Mouse (Mus musculus): ENCODE results near the gene Rpn1.

Rpn1 gene

DNA sequence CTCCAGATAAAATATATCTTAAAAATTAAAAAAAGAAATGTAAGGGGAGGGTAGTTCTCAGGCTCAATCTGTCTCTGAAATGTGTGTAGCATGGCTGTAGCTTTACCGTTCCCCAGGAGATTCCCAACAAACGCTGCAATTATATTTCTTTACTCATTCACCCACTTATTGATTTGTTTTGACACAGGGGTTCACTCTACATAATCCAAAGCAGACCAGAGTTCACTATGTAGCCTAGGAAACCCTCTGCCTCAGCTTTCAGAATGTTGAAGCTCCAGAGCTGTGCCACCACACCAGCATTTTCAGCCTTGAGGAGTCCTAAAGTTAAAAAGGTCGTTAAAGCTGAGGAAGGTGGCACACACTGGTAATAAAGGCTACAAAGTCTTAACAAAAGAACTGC lies 18.3 kb upstream of the Rpn1 start:
- no peak for DNase-seq (ENCODE audit: low spot score)

GRCm38 (mm10) chr6:88067722-88068121 lies 16.6 kb upstream of the Rpn1 start:
- no peak for DNase-seq (ENCODE audit: low spot score)

DNA sequence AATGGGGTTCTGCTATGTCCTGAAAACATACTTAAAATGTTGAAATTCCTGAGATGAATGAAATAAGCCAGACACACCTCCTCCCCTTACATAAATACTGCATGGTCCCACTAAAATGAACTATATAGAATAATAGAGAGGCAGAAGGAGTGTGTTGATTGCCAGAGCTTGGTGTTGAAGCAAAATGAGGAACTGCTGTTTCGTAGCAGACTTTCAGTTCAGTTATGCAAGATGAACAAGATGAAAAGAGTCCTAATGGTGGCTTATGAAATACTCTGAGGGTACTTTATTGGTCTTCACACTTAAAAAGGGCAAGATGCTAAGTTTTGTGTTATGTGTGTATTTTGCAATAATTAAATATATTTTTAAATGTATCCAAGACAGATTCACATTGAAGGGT lies 15.5 kb upstream of the Rpn1 start:
- DNase-seq (ENCODE audit: low spot score): no peak

- no peak for DNase-seq (ENCODE audit: low spot score)
Measured at GRCm38 (mm10) chr6:88070468-88070867, 13.8 kb upstream of the Rpn1 start.

DNA sequence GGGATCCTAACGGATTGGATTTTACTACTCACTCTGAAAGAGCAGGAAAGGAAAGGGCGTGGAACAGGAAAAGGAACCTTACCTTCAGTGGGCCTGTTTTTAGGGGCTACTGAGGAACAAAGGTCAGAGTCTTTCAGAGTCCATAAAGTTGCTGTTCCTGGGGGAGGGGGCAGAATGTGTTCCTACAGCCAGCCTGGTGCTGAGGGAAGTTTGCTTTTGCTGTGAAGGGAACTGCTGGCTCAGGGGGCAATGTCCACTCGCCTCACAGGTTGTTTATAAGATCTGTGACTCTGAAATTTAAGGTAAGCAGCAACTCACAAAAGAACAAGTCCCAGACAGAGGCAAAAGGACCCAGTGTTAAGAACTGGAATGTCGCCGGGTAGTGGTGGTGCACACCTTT lies 13.1 kb upstream of the Rpn1 start:
- no peak for DNase-seq (ENCODE audit: low spot score)

DNA sequence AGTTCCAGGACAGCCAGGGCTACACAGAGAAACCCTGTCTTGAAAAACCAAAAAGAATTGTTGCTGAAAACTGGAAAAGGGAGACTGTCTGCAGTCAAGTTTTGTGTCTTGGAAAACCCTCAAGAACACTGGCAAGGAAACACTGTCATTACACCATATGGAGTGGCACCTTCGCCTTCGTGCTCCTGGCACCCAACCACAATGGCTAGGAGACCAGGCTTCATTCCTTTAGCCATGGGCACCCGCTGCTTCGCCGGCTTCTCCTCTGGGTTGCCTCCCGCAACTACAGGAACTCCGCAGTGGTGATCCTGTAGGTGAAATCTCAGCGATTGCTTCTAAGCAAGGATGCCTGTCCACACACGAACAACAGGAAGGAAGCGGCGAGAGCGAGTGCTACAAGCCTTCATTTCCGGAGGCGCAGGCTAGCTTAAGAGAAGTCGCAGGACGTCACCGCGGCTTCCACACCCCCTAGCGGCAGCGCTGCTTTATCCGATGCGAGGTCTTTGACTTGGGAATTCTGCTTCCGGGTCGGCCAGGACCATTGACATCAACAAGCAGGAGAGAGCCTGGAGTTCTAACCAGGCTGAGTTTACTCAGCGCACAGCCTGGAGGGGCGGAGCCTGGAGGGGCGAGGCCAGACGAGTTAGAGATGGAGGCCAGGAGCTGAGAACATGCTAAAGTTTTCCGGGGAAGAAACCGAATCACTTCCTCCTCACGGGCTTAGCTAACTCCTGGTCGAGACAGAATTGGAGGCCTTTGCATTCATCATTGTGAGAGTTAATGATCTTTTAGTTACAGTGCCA lies 9.3 kb upstream of the Rpn1 start:
- DNase-seq (ENCODE audit: low spot score): peak; percentile 80

DNA sequence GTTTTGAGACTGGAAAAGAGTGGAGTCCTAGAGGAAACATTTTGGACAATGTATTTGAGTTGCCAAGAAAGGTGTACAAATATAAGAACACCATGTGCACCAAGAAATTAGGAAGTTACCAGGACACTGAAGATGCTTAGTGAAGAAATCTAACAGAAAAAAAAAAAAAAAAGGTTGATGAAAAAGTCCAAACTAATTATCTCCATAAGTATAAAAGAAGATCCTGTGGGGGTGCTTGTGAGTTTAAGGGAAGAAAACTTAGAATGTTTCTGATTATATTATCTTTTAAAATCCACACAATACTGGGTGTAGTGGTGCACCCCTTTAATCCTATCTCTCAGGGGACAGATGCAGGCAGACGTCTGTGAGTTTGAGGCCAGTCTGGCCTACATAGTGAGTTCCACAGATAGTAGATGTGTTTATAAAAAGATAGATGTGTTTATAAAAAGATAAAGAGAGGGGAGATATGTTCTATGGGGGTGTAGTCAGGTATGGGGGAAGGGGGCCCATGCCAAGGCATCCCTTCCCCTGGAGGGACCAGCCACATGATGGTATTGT lies 8.2 kb upstream of the Rpn1 start:
- DNase-seq (ENCODE audit: low spot score): no peak

DNA sequence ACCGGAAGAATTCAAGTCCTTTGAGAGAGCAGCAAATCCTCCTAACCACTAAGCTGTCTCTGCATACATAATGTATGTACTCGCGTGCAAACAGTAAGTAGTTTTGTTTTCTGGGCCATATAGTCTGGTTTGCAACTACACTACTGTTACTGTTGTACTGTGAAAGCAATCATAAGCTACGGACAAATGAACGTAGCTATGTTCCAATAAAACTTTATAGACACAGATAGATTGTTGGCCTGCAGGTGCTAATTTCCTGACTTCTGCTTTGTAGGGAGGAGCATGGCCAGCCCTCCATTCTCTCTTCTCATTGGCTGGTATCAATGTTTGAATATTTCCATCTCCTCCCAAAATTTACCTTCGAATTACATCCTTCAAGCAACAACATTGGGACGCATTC lies 1.2 kb upstream of the Rpn1 start:
- no peak for DNase-seq (ENCODE audit: low spot score)

GRCm38 (mm10) chr6:88083672-88084071 lies 610 bp upstream of the Rpn1 start:
- no peak for DNase-seq (ENCODE audit: low spot score)

GRCm38 (mm10) chr6:88088971-88089370 lies 4.7 kb downstream of the Rpn1 start:
- no peak for DNase-seq (ENCODE audit: low spot score)

DNA sequence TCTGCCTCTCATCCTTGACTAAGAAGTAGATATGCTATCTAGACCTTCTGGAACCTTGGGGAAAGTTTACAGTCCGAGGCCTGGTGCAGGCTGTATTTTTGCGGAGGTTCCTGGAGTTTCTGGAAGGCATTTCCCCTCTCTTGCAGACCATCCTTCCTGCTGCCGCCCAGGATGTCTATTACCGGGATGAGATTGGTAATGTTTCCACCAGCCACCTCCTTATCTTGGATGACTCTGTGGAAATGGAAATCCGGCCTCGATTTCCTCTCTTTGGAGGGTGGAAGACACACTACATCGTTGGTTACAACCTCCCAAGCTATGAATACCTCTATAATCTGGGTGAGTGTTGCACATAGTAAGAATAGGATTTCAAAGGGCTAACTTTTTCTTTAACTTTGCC lies 11.1 kb downstream of the Rpn1 start:
- no peak for DNase-seq (ENCODE audit: low spot score)

DNA sequence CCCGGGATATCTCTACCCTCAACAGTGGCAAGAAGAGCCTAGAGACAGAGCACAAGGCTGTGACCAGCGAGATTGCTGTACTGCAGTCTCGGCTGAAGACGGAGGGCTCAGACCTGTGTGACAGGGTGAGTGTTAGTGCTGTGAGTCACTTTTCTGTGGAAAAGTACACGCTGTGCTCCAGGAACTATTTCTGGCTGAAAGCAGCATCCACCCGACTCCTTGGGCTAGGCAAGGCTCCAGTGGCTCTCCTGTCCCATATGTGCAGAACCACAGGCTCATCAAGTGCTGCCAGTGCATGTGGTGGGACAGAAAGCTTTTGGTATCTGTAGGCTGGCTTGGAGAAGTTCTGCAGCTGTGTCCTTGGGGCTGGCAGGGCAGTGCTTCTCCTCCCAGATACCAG lies 17.8 kb downstream of the Rpn1 start:
- DNase-seq (ENCODE audit: low spot score): no peak

- peak; percentile 75 for DNase-seq (ENCODE audit: low spot score)
Measured at GRCm38 (mm10) chr6:88105783-88106611, 21.7 kb downstream of the Rpn1 start.

GRCm38 (mm10) chr6:88106612-88107123 lies 22.4 kb downstream of the Rpn1 start:
- no peak for DNase-seq (ENCODE audit: low spot score)

GRCm38 (mm10) chr6:88107661-88108535 lies 23.6 kb downstream of the Rpn1 start:
- no peak for DNase-seq (ENCODE audit: low spot score)

DNA sequence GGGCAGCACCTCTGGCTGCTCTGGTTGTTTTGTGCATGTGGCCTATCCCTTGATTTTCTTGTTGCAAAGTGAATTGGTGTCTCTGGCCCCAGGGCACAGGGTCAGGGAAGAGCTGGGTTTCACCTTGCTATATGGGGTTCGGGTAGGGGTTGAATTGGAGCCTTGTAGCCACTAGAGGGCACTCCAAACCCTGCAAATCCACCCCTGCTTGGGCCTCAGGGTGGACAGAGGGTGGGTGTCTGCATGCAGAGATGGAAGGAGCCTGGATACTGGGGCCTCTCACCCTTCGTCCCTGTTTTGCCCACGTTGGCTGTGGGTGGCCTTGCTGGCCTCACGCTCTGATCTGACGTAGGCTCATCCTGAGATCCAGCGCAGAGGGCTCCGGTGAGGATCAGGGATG lies 28.9 kb downstream of the Rpn1 start:
- DNase-seq (ENCODE audit: low spot score): peak; percentile 22

GRCm38 (mm10) chr6:88114414-88114813 lies 30.1 kb downstream of the Rpn1 start:
- DNase-seq (ENCODE audit: low spot score): no peak

DNA sequence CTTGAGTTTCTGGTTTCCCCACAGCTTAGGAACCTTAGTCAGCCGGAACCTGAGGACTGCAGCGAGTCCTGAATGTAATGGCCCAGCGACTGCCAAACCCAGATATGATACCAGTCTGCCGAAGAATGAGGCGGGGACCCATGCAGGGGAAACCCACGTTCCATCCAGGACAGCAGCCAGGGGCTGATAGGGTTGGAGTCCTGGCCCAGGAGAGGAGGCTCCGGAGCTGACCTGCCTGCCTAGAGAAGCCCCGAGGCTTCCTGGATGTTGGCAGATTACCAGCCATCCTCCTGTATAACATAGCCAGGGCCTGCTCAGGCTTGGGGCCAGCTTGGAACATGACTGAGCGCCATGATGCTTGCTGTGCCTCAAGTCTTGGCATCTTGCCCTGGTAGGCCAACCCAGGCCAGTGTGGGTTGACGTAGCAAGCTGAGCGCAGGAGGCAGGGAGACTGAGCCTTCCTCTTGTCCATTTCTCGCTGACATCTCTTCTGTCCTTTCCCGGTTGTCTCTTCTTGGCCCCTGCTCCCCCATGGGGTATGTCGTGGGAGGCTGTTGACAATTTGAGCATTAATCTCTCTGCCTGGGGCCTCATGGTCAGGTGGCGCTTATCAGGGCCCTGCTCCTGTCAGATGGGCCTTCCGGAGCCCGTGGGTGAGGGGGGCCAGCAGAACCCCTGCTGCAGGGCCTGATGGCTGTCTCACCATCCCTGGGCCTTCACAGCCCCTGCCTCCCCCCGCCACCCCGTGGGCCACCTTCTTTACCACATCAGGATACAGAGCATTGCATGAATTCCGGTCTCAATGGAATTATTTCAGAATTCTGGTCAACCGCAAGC lies 32.3 kb downstream of the Rpn1 start:
- DNase-seq (ENCODE audit: low spot score): peak; percentile 35

DNA sequence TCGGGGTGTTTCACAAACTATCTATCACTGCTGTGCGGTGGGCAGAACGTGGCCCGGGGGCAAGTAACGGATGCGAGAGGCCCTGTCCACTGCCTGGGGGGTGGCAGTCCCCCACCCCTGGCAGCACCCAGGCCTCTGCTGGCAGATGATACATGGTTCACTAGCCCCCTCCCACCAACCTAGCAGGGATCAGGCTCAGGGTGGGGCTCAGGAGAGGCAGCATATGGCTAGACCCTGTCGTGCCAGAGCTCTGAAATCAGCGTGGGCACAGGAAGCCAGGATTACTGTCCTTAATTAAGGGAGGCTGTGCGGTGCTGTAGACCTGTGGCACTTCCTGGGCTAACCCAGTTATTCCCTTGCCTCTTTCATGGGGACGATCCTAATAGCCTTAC lies 32.9 kb downstream of the Rpn1 start:
- DNase-seq (ENCODE audit: low spot score): no peak

DNA sequence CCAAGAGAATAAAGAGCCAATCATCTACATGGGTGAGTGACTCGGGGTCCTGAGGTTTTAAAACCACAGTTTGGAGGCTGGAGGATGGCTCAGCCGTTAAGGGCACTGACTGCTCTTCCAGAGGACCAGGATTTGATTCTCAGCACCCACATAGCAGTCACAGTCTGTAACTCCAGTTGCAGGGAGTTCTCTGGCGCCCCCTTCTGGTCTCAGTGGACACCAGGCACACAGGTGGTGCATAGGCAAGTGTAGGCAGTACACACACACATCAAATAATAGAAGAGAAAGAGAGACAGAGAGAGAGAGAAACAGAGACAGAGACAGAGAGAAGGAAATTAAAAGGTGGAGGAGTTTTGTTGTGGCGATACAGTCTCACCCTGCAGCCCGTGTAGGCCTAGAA lies 35.0 kb downstream of the Rpn1 start:
- no peak for DNase-seq (ENCODE audit: low spot score)

- DNase-seq (ENCODE audit: low spot score): no peak
Measured at GRCm38 (mm10) chr6:88120813-88121212, 36.5 kb downstream of the Rpn1 start.
